Comparison of ENCODE assay signal across 33 mouse cellular contexts in genomic region chr4:77889489-77889888, GRCm38 (mm10).
"Had no signal": no experiment of that assay in that cellular context is flagged by ENCODE, and none has a peak within 500 bp of the region (broad histone marks: within the 10 kb centered on the region; RNA-seq: fewer than 3 reads in every experiment).

No protein-coding gene starts in this region.

- H3K9me3 ChIP-seq: heart, embryonic 13.5 days; heart, embryonic 15.5 days; hindbrain, embryonic 10.5 days; hindbrain, embryonic 12.5 days; hindbrain, embryonic 13.5 days; hindbrain, embryonic 15.5 days; intestine, embryonic 15.5 days; kidney, embryonic 15.5 days had no signal

- H3K9ac ChIP-seq: heart, embryonic 13.5 days; heart, embryonic 15.5 days; hindbrain, embryonic 12.5 days; hindbrain, embryonic 13.5 days; hindbrain, embryonic 14.5 days; hindbrain, embryonic 15.5 days; intestine, embryonic 15.5 days; kidney, embryonic 15.5 days had no signal

- DNase-seq: heart, postnatal 10 days; heart, postnatal 14 days; heart, postnatal 36 days; heart, postnatal 4 days; kidney, adult 11 months; kidney, adult 18-20 months; kidney, adult 2 months; kidney, adult 8-10 months; kidney, adult 9 months; kidney, postnatal 10 days; kidney, postnatal 14 days; kidney, postnatal 25 days; kidney, postnatal 36 days; kidney, postnatal 4 days; layer of hippocampus, adult 9-11 months; layer of hippocampus, postnatal 36 days had no signal

- H3K4me1 ChIP-seq: heart, embryonic 15.5 days; hindbrain, embryonic 10.5 days; hindbrain, embryonic 12.5 days; hindbrain, embryonic 13.5 days; hindbrain, embryonic 15.5 days; intestine, embryonic 15.5 days; kidney, embryonic 15.5 days had no signal

- ATAC-seq: hindbrain, embryonic 16.5 days; hindbrain, postnatal 0 days; inflammation-experienced regulatory T-cells, adult 6 months; intestine, embryonic 15.5 days; intestine, embryonic 16.5 days; intestine, postnatal 0 days had no signal

- H3K27me3 ChIP-seq: heart, embryonic 13.5 days; heart, embryonic 15.5 days; hindbrain, embryonic 12.5 days; hindbrain, embryonic 13.5 days; hindbrain, embryonic 15.5 days; intestine, embryonic 15.5 days; kidney, embryonic 15.5 days had no signal

- H3K36me3 ChIP-seq: heart, embryonic 13.5 days; heart, embryonic 15.5 days; hindbrain, embryonic 10.5 days; hindbrain, embryonic 12.5 days; hindbrain, embryonic 13.5 days; hindbrain, embryonic 15.5 days; intestine, embryonic 15.5 days; kidney, embryonic 15.5 days had no signal

- H3K4me2 ChIP-seq: heart, embryonic 13.5 days; heart, embryonic 15.5 days; hindbrain, embryonic 12.5 days; hindbrain, embryonic 13.5 days; hindbrain, embryonic 14.5 days; hindbrain, embryonic 15.5 days; intestine, embryonic 15.5 days; kidney, embryonic 15.5 days had no signal

- H3K4me3 ChIP-seq: heart, embryonic 13.5 days; heart, embryonic 15.5 days; hindbrain, embryonic 10.5 days; hindbrain, embryonic 12.5 days; hindbrain, embryonic 13.5 days; hindbrain, embryonic 15.5 days; intestine, embryonic 15.5 days; kidney, embryonic 15.5 days; layer of hippocampus, adult 2 months; left cerebral cortex, adult 2 months had no signal

- H3K27ac ChIP-seq: heart, embryonic 13.5 days; heart, embryonic 15.5 days; hindbrain, embryonic 10.5 days; hindbrain, embryonic 12.5 days; hindbrain, embryonic 13.5 days; hindbrain, embryonic 14.5 days; hindbrain, embryonic 15.5 days; hindbrain, postnatal 0 days; intestine, embryonic 15.5 days; kidney, embryonic 15.5 days; kidney, postnatal 0 days; layer of hippocampus, adult 2 months; left cerebral cortex, adult 2 months had no signal
